8 mouse cellular contexts compared by ENCODE assay signal in genomic region chr10:14179424-14180339, GRCm38 (mm10).
DNase-seq lines count a peak whose midpoint lies in the region; ATAC-seq and TF ChIP-seq lines count a peak whose summit lies in the region.

No protein-coding gene starts in this region.

- 0 out of 2 replicates have a peak overlapping the region, but pooled peaks have one; percentile 2 for H3K4me2 ChIP-seq in heart, embryonic 15.5 days
- H3K4me2 ChIP-seq in midbrain, postnatal 0 days (ENCODE audit: low read depth, low read length, poor library complexity, severe bottlenecking) = no peak overlapping the region
- no peak overlapping the region for H3K4me2 ChIP-seq in kidney, embryonic 16.5 days (replicated peaks; ENCODE audit: low read depth, low read length)
- H3K4me2 ChIP-seq in stomach, postnatal 0 days (replicated peaks; ENCODE audit: low read depth) = no peak overlapping the region
- H3K4me2 ChIP-seq in kidney, embryonic 15.5 days = no peak overlapping the region

- H3K9ac ChIP-seq in heart, embryonic 15.5 days = no peak overlapping the region
- H3K9ac ChIP-seq in midbrain, postnatal 0 days (replicated peaks; ENCODE audit: low read length, poor library complexity, severe bottlenecking) = no peak overlapping the region
- H3K9ac ChIP-seq in kidney, embryonic 16.5 days (replicated peaks; ENCODE audit: low read length) = no peak overlapping the region
- no peak overlapping the region for H3K9ac ChIP-seq in stomach, postnatal 0 days (ENCODE audit: low read length)
- H3K9ac ChIP-seq in kidney, embryonic 15.5 days = no peak overlapping the region

- DNase-seq in heart, adult 18-20 months = no peak
- peak; percentile 26 to 53 for DNase-seq in cerebellum, postnatal 36 days
- peak; percentile 86 for DNase-seq in layer of hippocampus, adult 9-11 months
- peak; percentile 22 for DNase-seq in midbrain, postnatal 0 days (ENCODE audit: low spot score)
- DNase-seq in stomach, postnatal 0 days (ENCODE audit: low spot score) = no peak

- ATAC-seq in heart, embryonic 15.5 days (replicated peaks; ENCODE audit: insufficient number of reproducible peaks, insufficient read depth, low FRiP score, low read depth) = no peak
- peak; percentile 62 for ATAC-seq in midbrain, postnatal 0 days (ENCODE audit: low FRiP score)
- no peak for ATAC-seq in kidney, embryonic 16.5 days (ENCODE audit: low FRiP score, low TSS enrichment)
- ATAC-seq in stomach, postnatal 0 days (ENCODE audit: low FRiP score, low TSS enrichment) = no peak
- ATAC-seq in kidney, embryonic 15.5 days (replicated peaks; ENCODE audit: low FRiP score) = no peak

- no peak for TF ChIP-seq EP300 in stomach, postnatal 0 days (optimal IDR thresholded peaks at IDR 0.05)

- no peak overlapping the region for H3K27ac ChIP-seq in heart, embryonic 15.5 days
- H3K27ac ChIP-seq in midbrain, postnatal 0 days (ENCODE audit: low read depth, low read length) = no peak overlapping the region; the same call in 1 of the 2 replicates
- no peak overlapping the region for H3K27ac ChIP-seq in kidney, embryonic 16.5 days (ENCODE audit: low read length)
- H3K27ac ChIP-seq in stomach, postnatal 0 days (replicated peaks) = no peak overlapping the region
- H3K27ac ChIP-seq in kidney, embryonic 15.5 days = no peak overlapping the region

- H3K4me3 ChIP-seq in heart, embryonic 15.5 days = no peak overlapping the region
- H3K4me3 ChIP-seq in midbrain, postnatal 0 days (ENCODE audit: low read depth, low read length) = no peak overlapping the region
- no peak overlapping the region for H3K4me3 ChIP-seq in kidney, embryonic 16.5 days (ENCODE audit: low read length)
- H3K4me3 ChIP-seq in stomach, postnatal 0 days (ENCODE audit: low read depth, low read length) = no peak overlapping the region
- no peak overlapping the region for H3K4me3 ChIP-seq in kidney, embryonic 15.5 days (replicated peaks)

- no peaks in the 10 kb centered on the region for H3K27me3 ChIP-seq in heart, embryonic 15.5 days
- no peaks in the 10 kb centered on the region for H3K27me3 ChIP-seq in midbrain, postnatal 0 days (ENCODE audit: insufficient read depth, low read length)
- no peaks in the 10 kb centered on the region for H3K27me3 ChIP-seq in kidney, embryonic 16.5 days (ENCODE audit: insufficient read depth, low read length)
- H3K27me3 ChIP-seq in stomach, postnatal 0 days (ENCODE audit: control insufficient read depth, insufficient read depth, low read length) = no peaks in the 10 kb centered on the region
- H3K27me3 ChIP-seq in kidney, embryonic 15.5 days = no peaks in the 10 kb centered on the region

- WGBS in heart, embryonic 15.5 days = 59% methylated on average over 19 of the region's 19 CpGs
- 70% methylated on average over 19 of the region's 19 CpGs for WGBS in midbrain, postnatal 0 days
- 84% methylated on average over 19 of the region's 19 CpGs for WGBS in kidney, embryonic 16.5 days
- 73% methylated on average over 19 of the region's 19 CpGs for WGBS in stomach, postnatal 0 days
- WGBS in kidney, embryonic 15.5 days = 84% methylated on average over 19 of the region's 19 CpGs

- no peak for TF ChIP-seq CTCF in midbrain, postnatal 0 days (IDR thresholded peaks at IDR 0.05)
- no peak for TF ChIP-seq CTCF in stomach, postnatal 0 days (IDR thresholded peaks at IDR 0.05; ENCODE audit: low read depth)

- no peaks in the 10 kb centered on the region for H3K36me3 ChIP-seq in heart, embryonic 15.5 days
- no peaks in the 10 kb centered on the region for H3K36me3 ChIP-seq in midbrain, postnatal 0 days (ENCODE audit: insufficient read depth, low read length)
- H3K36me3 ChIP-seq in kidney, embryonic 16.5 days (ENCODE audit: insufficient read depth, low read length) = no peaks in the 10 kb centered on the region
- no peaks in the 10 kb centered on the region for H3K36me3 ChIP-seq in stomach, postnatal 0 days (ENCODE audit: control insufficient read depth, insufficient read depth, low read length)
- no peaks in the 10 kb centered on the region for H3K36me3 ChIP-seq in kidney, embryonic 15.5 days

- H3K4me1 ChIP-seq in heart, embryonic 15.5 days (replicated peaks) = peaks cover 9% of the 10 kb centered on the region
- H3K4me1 ChIP-seq in midbrain, postnatal 0 days (ENCODE audit: insufficient read depth, low read length) = no peaks in the 10 kb centered on the region; the same call in 1 of the 2 replicates
- no peaks in the 10 kb centered on the region for H3K4me1 ChIP-seq in kidney, embryonic 16.5 days (ENCODE audit: insufficient read depth, low read length)
- H3K4me1 ChIP-seq in stomach, postnatal 0 days (replicated peaks; ENCODE audit: control insufficient read depth, insufficient read depth) = no peaks in the 10 kb centered on the region
- no peaks in the 10 kb centered on the region for H3K4me1 ChIP-seq in kidney, embryonic 15.5 days

- H3K9me3 ChIP-seq in heart, embryonic 15.5 days (replicated peaks) = no peaks in the 10 kb centered on the region
- H3K9me3 ChIP-seq in midbrain, postnatal 0 days (ENCODE audit: low read length) = no peaks in the 10 kb centered on the region
- no peaks in the 10 kb centered on the region for H3K9me3 ChIP-seq in kidney, embryonic 16.5 days (ENCODE audit: low read length)
- H3K9me3 ChIP-seq in stomach, postnatal 0 days (ENCODE audit: control insufficient read depth, low read length) = no peaks in the 10 kb centered on the region
- no peaks in the 10 kb centered on the region for H3K9me3 ChIP-seq in kidney, embryonic 15.5 days (replicated peaks)

Comparison
In these comparisons a context has a peak if more than half of its experiments do, and no peak if none do; other contexts are left out.
1. DNase-seq: peak in cerebellum, postnatal 36 days (2 of 2), layer of hippocampus, adult 9-11 months (single experiment) and midbrain, postnatal 0 days (single experiment); none in heart, adult 18-20 months (0 of 2) and stomach, postnatal 0 days (single experiment).